Mouse (Mus musculus) C2C12 (cell line): ENCODE measurements around the gene 4930518I15Rik. TPM values are rescaled to one million over a fixed set of nuclear protein-coding genes. Genes with fewer than 3 reads are reported as not detected.

Experiments used
- H3K27me3 ChIP-seq: one replicate; pipeline ENCODE4 v1.6.1; 2011; ENCODE audit not compliant: control insufficient read depth, insufficient read depth, insufficient read length
- H3K36me3 ChIP-seq: one replicate; pipeline ENCODE4 v1.6.1; 2011; ENCODE audit not compliant: control insufficient read depth, insufficient read depth
- H3K4me3 ChIP-seq: one replicate; pipeline ENCODE4 v1.5.1; 2011; ENCODE audit warnings: mild to moderate bottlenecking, control low read depth; ENCODE audit not compliant: poor library complexity, insufficient read depth, severe bottlenecking
- H3K79me2 ChIP-seq: one replicate; pipeline ENCODE4 v1.6.1; 2011; ENCODE audit not compliant: control insufficient read depth, insufficient read depth
- H3K79me3 ChIP-seq: one replicate; pipeline ENCODE4 v1.6.1; 2011; ENCODE audit warnings: low read depth, control low read depth
- H3ac ChIP-seq: one replicate; pipeline ENCODE3; 2011; ENCODE audit warnings: low read depth; ENCODE audit not compliant: control insufficient read depth, insufficient read length
- CEBPB ChIP-seq: IDR thresholded peaks from one replicate; pipeline ENCODE4 v1.6.1; 2011; ENCODE audit warnings: low read depth, mild to moderate bottlenecking, control low read depth, moderate library complexity
- CTCF ChIP-seq: IDR thresholded peaks from one replicate; pipeline ENCODE4 v1.5.1; 2011; ENCODE audit not compliant: control insufficient read depth, insufficient read depth, insufficient read length
- FOSL1 ChIP-seq: IDR thresholded peaks from one replicate; pipeline ENCODE4 v1.8.0; 2011; ENCODE audit warnings: mild to moderate bottlenecking, low read length; ENCODE audit not compliant: poor library complexity, insufficient read depth, severe bottlenecking
- MAX ChIP-seq: IDR thresholded peaks from one replicate; pipeline ENCODE4 v1.6.1; 2011; ENCODE audit warnings: mild to moderate bottlenecking, control low read depth
- MYOD1 ChIP-seq: IDR thresholded peaks from one replicate; pipeline ENCODE4 v1.6.1; 2011; ENCODE audit warnings: low read depth; ENCODE audit not compliant: control insufficient read depth, insufficient read length
- MYOG ChIP-seq: IDR thresholded peaks from one replicate; pipeline ENCODE4 v1.6.1; 2011; ENCODE audit not compliant: control insufficient read depth, insufficient read length; ENCODE audit errors: extremely low read depth
- USF1 ChIP-seq: IDR thresholded peaks from one replicate; pipeline ENCODE4 v1.6.1; 2011; ENCODE audit warnings: low read depth, mild to moderate bottlenecking, control low read depth, moderate library complexity
- polyA plus RNA-seq: library from polyadenylated mRNA; unstranded; fragments of >200 nt; fragmentation: generic; extraction: Trizol; gene quantifications from one replicate; pipeline ENCODE4 v1.2.1, GENCODE M21; 2012; ENCODE audit warnings: missing spikeins

The 4930518I15Rik gene
- polyA plus RNA-seq, 1 experiment = 0.27 TPM

DNA sequence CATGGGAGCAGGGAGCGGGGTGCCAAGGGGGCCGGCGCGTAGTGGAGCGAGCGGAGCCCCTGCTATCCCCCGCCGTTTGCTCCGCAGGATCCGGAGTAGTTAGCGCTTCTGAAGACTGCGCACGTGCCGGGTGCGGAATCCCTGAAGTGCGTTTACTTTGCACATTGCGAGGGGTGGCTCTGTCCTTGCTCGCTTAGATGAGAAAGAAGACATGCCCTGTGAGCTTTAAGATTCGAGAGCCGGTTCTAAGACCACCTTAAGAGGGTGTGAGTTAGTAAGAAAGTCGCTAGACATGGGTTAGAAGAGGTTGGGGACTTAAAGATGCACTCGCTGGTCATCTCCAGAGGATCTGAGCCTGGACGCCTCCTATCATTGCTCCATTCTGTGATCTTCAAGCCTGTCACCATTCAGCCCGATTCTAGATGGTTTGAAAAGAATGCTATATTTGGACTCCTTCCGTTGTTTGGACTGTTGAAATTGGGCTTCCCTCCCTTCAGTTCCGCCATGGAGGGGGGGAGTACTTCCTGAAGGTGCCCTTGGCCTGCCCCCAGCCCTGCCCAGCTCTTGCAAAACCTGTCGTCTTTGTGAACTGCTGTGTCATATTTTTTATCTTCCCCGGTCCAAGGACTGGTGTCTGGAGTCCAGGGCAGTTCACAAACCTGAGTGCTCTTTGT is 5.9 kb upstream of the 4930518I15Rik start:
- Histone ChIP-seq H3ac (peak overlapping the region; percentile 92), H3K36me3 (peaks cover 36% of the 10 kb centered on the region), H3K79me2 (peaks cover 92% of the 10 kb centered on the region), H3K79me3 (peaks cover 49% of the 10 kb centered on the region), H3K4me3 (peak overlapping the region; percentile 93), H3K27me3 (no peaks in the 10 kb centered on the region)
- TF ChIP-seq MAX = peak; percentile 14
- TF ChIP-seq USF1 = no peak
- TF ChIP-seq MYOG = no peak
- no peak for TF ChIP-seq CTCF
- TF ChIP-seq MYOD1 = no peak
- peak; percentile 42 for TF ChIP-seq CEBPB
- TF ChIP-seq FOSL1 = no peak

- no peaks in the 10 kb centered on the region for H3K27me3 ChIP-seq
- H3ac ChIP-seq = peak within 1 kb of the TSS; percentile 92
- peak within 1 kb of the TSS; percentile 93 for H3K4me3 ChIP-seq
- H3K36me3 ChIP-seq = peaks cover 30% of the 10 kb centered on the region
- H3K79me3 ChIP-seq = peaks cover 43% of the 10 kb centered on the region
- H3K79me2 ChIP-seq = peaks cover 85% of the 10 kb centered on the region
- TF ChIP-seq CTCF (peak; percentile 69), MYOD1 (no peak), MYOG (no peak), MAX (peak; percentile 91), FOSL1 (no peak)
These were observed 5.2 kb upstream of the 4930518I15Rik start, which contains the start of gene Rab5if for GRCm38 (mm10) chr2:156862772-156863486. Rab5if (plus strand) TSS chr2:156863128.

DNA sequence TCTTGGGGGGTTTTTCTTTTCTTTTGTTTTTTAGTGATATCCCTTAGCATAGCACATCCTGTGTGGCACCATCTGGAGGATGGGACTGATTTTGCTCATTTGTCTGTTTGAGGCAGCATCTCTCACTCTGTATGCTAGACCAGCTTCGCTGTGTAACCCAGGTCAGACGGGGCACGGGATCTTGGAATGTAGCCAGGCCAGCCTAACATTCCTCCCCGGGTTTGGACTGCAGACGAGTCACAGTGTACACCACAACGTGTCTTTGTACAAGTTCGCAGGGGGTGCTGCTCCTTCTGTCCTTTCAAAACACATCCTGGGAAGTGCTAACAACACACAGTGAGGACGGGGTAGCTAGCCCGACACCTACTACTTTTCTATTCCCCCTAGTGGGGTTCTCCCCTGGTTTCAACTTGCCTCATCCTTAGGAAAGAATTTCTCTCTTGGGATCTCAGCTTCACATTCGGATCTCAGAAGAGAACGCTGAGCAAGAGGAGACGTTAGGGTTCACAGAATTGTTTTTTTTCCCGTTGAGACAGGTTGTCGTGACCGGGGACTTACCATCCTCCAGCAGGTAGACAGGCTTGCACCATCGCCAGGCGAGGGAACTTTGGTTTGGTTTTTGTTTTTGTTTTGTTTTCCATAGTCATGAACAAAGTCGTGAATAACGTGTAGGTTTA is 4.4 kb upstream of the 4930518I15Rik start:
- TF ChIP-seq USF1 = no peak
- no peak for TF ChIP-seq MAX
- TF ChIP-seq MYOG = no peak
- no peak for TF ChIP-seq MYOD1
- no peak for TF ChIP-seq CEBPB
- no peak for TF ChIP-seq FOSL1
- no peak for TF ChIP-seq CTCF
- Histone ChIP-seq H3K4me3 (peak overlapping the region; percentile 93), H3K79me2 (peaks cover 78% of the 10 kb centered on the region), H3K27me3 (no peaks in the 10 kb centered on the region), H3ac (peak overlapping the region; percentile 75), H3K79me3 (peaks cover 40% of the 10 kb centered on the region), H3K36me3 (peaks cover 22% of the 10 kb centered on the region)

GRCm38 (mm10) chr2:156858671-156859070 is 925 bp upstream of the 4930518I15Rik start:
- Histone ChIP-seq H3K79me2 (peaks cover 43% of the 10 kb centered on the region), H3K27me3 (no peaks in the 10 kb centered on the region), H3ac (no peak overlapping the region), H3K4me3 (no peak overlapping the region), H3K79me3 (peaks cover 20% of the 10 kb centered on the region), H3K36me3 (peaks cover 7% of the 10 kb centered on the region)
- TF ChIP-seq CEBPB = no peak
- no peak for TF ChIP-seq FOSL1
- no peak for TF ChIP-seq CTCF
- no peak for TF ChIP-seq MYOG
- no peak for TF ChIP-seq MAX
- TF ChIP-seq MYOD1 = no peak
- no peak for TF ChIP-seq USF1

- H3K4me3 ChIP-seq = no peak overlapping the region
- no peaks in the 10 kb centered on the region for H3K27me3 ChIP-seq
- peak overlapping the region; percentile 23 for H3ac ChIP-seq
- peaks cover 17% of the 10 kb centered on the region for H3K79me3 ChIP-seq
- peaks cover 7% of the 10 kb centered on the region for H3K36me3 ChIP-seq
- peaks cover 32% of the 10 kb centered on the region for H3K79me2 ChIP-seq
- no peak for TF ChIP-seq MAX
- TF ChIP-seq MYOG = no peak
- TF ChIP-seq FOSL1 = no peak
- no peak for TF ChIP-seq CEBPB
- TF ChIP-seq MYOD1 = no peak
- no peak for TF ChIP-seq CTCF
- no peak for TF ChIP-seq USF1
These were observed 358 bp downstream of the 4930518I15Rik start for GRCm38 (mm10) chr2:156857385-156857791.
